Mouse (Mus musculus): ENCODE results near the gene Ppp6r2. TPM values are rescaled to one million over a fixed set of nuclear protein-coding genes. Genes with fewer than 3 reads are reported as not detected.

Ppp6r2 gene
- polyA plus RNA-seq, 1 experiment from 2014 or later = 88.6 TPM

GRCm38 (mm10) chr15:89288227-89288767, 76.9 kb downstream of the Ppp6r2 start:
- ATAC-seq (ENCODE audit: low FRiP score, low TSS enrichment) (no peak), DNase-seq (no peak)
- Histone ChIP-seq H3K4me2 (ENCODE audit: low read length) (no peak overlapping the region), H3K9me3 (ENCODE audit: control insufficient read depth, low read length) (no peaks in the 10 kb centered on the region), H3K9ac (replicated peaks; ENCODE audit: low read length) (no peak overlapping the region), H3K36me3 (ENCODE audit: control insufficient read depth, insufficient read depth, low read length) (peaks cover 95% of the 10 kb centered on the region), H3K4me1 (ENCODE audit: control insufficient read depth, insufficient read depth, low read length) (no peaks in the 10 kb centered on the region), H3K27me3 (ENCODE audit: control insufficient read depth, insufficient read depth, low read length) (no peaks in the 10 kb centered on the region), H3K27ac (replicated peaks; ENCODE audit: low read depth, low read length) (no peak overlapping the region), H3K4me3 (replicated peaks; ENCODE audit: low read depth, low read length) (no peak overlapping the region)
- WGBS = 93% methylated on average over 23 of the region's 23 CpGs

GRCm38 (mm10) chr15:89289455-89289854, 78.1 kb downstream of the Ppp6r2 start:
- Histone ChIP-seq H3K4me3 (replicated peaks; ENCODE audit: low read depth, low read length) (no peak overlapping the region), H3K27me3 (ENCODE audit: control insufficient read depth, insufficient read depth, low read length) (no peaks in the 10 kb centered on the region), H3K4me1 (ENCODE audit: control insufficient read depth, insufficient read depth, low read length) (no peaks in the 10 kb centered on the region), H3K36me3 (ENCODE audit: control insufficient read depth, insufficient read depth, low read length) (peaks cover 95% of the 10 kb centered on the region), H3K4me2 (ENCODE audit: low read length) (no peak overlapping the region), H3K9ac (replicated peaks; ENCODE audit: low read length) (no peak overlapping the region), H3K9me3 (ENCODE audit: control insufficient read depth, low read length) (no peaks in the 10 kb centered on the region), H3K27ac (replicated peaks; ENCODE audit: low read depth, low read length) (no peak overlapping the region)
- 94% methylated on average over 11 of the region's 11 CpGs for WGBS
- no peak for DNase-seq
- ATAC-seq (ENCODE audit: low FRiP score, low TSS enrichment) = no peak

DNA sequence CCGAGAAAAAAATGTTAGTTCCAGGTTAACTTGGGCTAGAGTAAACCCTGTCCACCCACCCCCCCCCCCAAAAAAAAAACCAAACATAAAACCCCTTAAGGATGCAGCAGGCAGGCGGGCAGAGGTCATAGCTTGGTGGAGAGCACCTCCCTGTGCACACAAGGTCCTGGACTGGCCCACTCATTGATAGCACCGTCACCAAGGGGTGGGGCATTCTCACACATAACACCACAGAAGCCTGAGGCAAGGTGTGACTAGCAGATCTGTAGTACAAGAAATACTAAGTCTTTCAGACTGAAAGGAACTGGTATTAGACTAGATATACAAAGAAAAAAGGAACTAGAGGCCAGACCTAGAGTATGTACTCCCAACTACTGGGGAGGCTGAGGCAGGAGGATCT, 80.2 kb downstream of the Ppp6r2 start:
- Histone ChIP-seq H3K27ac (replicated peaks; ENCODE audit: low read depth, low read length) (no peak overlapping the region), H3K27me3 (ENCODE audit: control insufficient read depth, insufficient read depth, low read length) (no peaks in the 10 kb centered on the region), H3K9ac (replicated peaks; ENCODE audit: low read length) (no peak overlapping the region), H3K4me2 (ENCODE audit: low read length) (no peak overlapping the region), H3K9me3 (ENCODE audit: control insufficient read depth, low read length) (no peaks in the 10 kb centered on the region), H3K4me3 (replicated peaks; ENCODE audit: low read depth, low read length) (no peak overlapping the region), H3K4me1 (ENCODE audit: control insufficient read depth, insufficient read depth, low read length) (no peaks in the 10 kb centered on the region), H3K36me3 (ENCODE audit: control insufficient read depth, insufficient read depth, low read length) (peaks cover 98% of the 10 kb centered on the region)
- ATAC-seq (ENCODE audit: low FRiP score, low TSS enrichment) = no peak
- WGBS = 92% methylated on average over 3 of the region's 3 CpGs
- DNase-seq = no peak

- no peak overlapping the region for H3K27ac ChIP-seq (replicated peaks; ENCODE audit: low read depth, low read length)
- no peaks in the 10 kb centered on the region for H3K27me3 ChIP-seq (ENCODE audit: control insufficient read depth, insufficient read depth, low read length)
- DNase-seq = no peak
- H3K4me2 ChIP-seq (ENCODE audit: low read length) = no peak overlapping the region
- no peak overlapping the region for H3K4me3 ChIP-seq (replicated peaks; ENCODE audit: low read depth, low read length)
- H3K9me3 ChIP-seq (ENCODE audit: control insufficient read depth, low read length) = no peaks in the 10 kb centered on the region
- H3K36me3 ChIP-seq (ENCODE audit: control insufficient read depth, insufficient read depth, low read length) = peaks cover 95% of the 10 kb centered on the region
- H3K9ac ChIP-seq (replicated peaks; ENCODE audit: low read length) = no peak overlapping the region
- no peaks in the 10 kb centered on the region for H3K4me1 ChIP-seq (ENCODE audit: control insufficient read depth, insufficient read depth, low read length)
- no peak for ATAC-seq (ENCODE audit: low FRiP score, low TSS enrichment)
- 91% methylated on average over 2 of the region's 2 CpGs for WGBS
Measured at GRCm38 (mm10) chr15:89292795-89293194, 81.4 kb downstream of the Ppp6r2 start.

DNA sequence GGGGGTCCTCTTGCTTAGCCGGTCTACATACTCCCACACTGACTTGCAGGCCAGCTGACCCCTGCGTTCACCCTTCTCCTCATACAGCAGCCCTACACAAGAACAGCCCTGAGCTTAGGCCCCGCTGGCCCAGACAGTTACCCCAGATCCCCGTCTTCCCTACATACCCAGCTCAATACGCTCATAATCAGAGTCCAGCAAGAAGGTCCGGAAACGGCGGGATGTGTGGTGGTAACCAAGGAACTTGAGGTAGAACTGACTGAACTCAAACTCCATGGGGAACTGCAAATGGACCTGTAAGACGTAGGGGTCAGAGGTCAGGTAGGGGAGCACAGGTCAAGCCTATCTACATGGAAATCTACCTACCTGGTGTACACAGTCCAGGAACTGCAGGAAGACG, 82.4 kb downstream of the Ppp6r2 start:
- no peaks in the 10 kb centered on the region for H3K27me3 ChIP-seq (ENCODE audit: control insufficient read depth, insufficient read depth, low read length)
- no peak overlapping the region for H3K4me3 ChIP-seq (replicated peaks; ENCODE audit: low read depth, low read length)
- DNase-seq (no peak), ATAC-seq (ENCODE audit: low FRiP score, low TSS enrichment) (no peak)
- no peak overlapping the region for H3K4me2 ChIP-seq (ENCODE audit: low read length)
- H3K4me1 ChIP-seq (ENCODE audit: control insufficient read depth, insufficient read depth, low read length) = no peaks in the 10 kb centered on the region
- no peak overlapping the region for H3K9ac ChIP-seq (replicated peaks; ENCODE audit: low read length)
- peaks cover 91% of the 10 kb centered on the region for H3K36me3 ChIP-seq (ENCODE audit: control insufficient read depth, insufficient read depth, low read length)
- 95% methylated on average over 10 of the region's 10 CpGs for WGBS
- no peaks in the 10 kb centered on the region for H3K9me3 ChIP-seq (ENCODE audit: control insufficient read depth, low read length)
- H3K27ac ChIP-seq (replicated peaks; ENCODE audit: low read depth, low read length) = no peak overlapping the region

GRCm38 (mm10) chr15:89295580-89296165, 84.3 kb downstream of the Ppp6r2 start:
- H3K4me2 ChIP-seq (ENCODE audit: low read length) = no peak overlapping the region
- H3K9ac ChIP-seq (replicated peaks; ENCODE audit: low read length) = no peak overlapping the region
- ATAC-seq (ENCODE audit: low FRiP score, low TSS enrichment) (no peak), DNase-seq (no peak)
- H3K27ac ChIP-seq (replicated peaks; ENCODE audit: low read depth, low read length) = no peak overlapping the region
- no peaks in the 10 kb centered on the region for H3K27me3 ChIP-seq (ENCODE audit: control insufficient read depth, insufficient read depth, low read length)
- no peaks in the 10 kb centered on the region for H3K9me3 ChIP-seq (ENCODE audit: control insufficient read depth, low read length)
- no peak overlapping the region for H3K4me3 ChIP-seq (replicated peaks; ENCODE audit: low read depth, low read length)
- H3K36me3 ChIP-seq (ENCODE audit: control insufficient read depth, insufficient read depth, low read length) = peaks cover 90% of the 10 kb centered on the region
- no peaks in the 10 kb centered on the region for H3K4me1 ChIP-seq (ENCODE audit: control insufficient read depth, insufficient read depth, low read length)
- 98% methylated on average over 8 of the region's 8 CpGs for WGBS

- Histone ChIP-seq H3K27ac (replicated peaks; ENCODE audit: low read depth, low read length) (no peak overlapping the region), H3K4me1 (ENCODE audit: control insufficient read depth, insufficient read depth, low read length) (no peaks in the 10 kb centered on the region), H3K9me3 (ENCODE audit: control insufficient read depth, low read length) (no peaks in the 10 kb centered on the region), H3K4me3 (replicated peaks; ENCODE audit: low read depth, low read length) (no peak overlapping the region), H3K27me3 (ENCODE audit: control insufficient read depth, insufficient read depth, low read length) (no peaks in the 10 kb centered on the region), H3K36me3 (ENCODE audit: control insufficient read depth, insufficient read depth, low read length) (peaks cover 92% of the 10 kb centered on the region), H3K4me2 (ENCODE audit: low read length) (no peak overlapping the region), H3K9ac (replicated peaks; ENCODE audit: low read length) (no peak overlapping the region)
- WGBS = 91% methylated on average over 1 of the region's 1 CpGs
- ATAC-seq (ENCODE audit: low FRiP score, low TSS enrichment) = no peak
- no peak for DNase-seq
Measured at GRCm38 (mm10) chr15:89296465-89296864, 85.1 kb downstream of the Ppp6r2 start.

- H3K9me3 ChIP-seq (ENCODE audit: control insufficient read depth, low read length) = no peaks in the 10 kb centered on the region
- DNase-seq (no peak), ATAC-seq (ENCODE audit: low FRiP score, low TSS enrichment) (no peak)
- no peak overlapping the region for H3K4me2 ChIP-seq (ENCODE audit: low read length)
- no peak overlapping the region for H3K9ac ChIP-seq (replicated peaks; ENCODE audit: low read length)
- WGBS = 92% methylated on average over 2 of the region's 2 CpGs
- H3K36me3 ChIP-seq (ENCODE audit: control insufficient read depth, insufficient read depth, low read length) = peaks cover 92% of the 10 kb centered on the region
- H3K27ac ChIP-seq (replicated peaks; ENCODE audit: low read depth, low read length) = no peak overlapping the region
- H3K27me3 ChIP-seq (ENCODE audit: control insufficient read depth, insufficient read depth, low read length) = no peaks in the 10 kb centered on the region
- no peaks in the 10 kb centered on the region for H3K4me1 ChIP-seq (ENCODE audit: control insufficient read depth, insufficient read depth, low read length)
- H3K4me3 ChIP-seq (replicated peaks; ENCODE audit: low read depth, low read length) = no peak overlapping the region
Measured at GRCm38 (mm10) chr15:89297695-89298094, 86.3 kb downstream of the Ppp6r2 start.

DNA sequence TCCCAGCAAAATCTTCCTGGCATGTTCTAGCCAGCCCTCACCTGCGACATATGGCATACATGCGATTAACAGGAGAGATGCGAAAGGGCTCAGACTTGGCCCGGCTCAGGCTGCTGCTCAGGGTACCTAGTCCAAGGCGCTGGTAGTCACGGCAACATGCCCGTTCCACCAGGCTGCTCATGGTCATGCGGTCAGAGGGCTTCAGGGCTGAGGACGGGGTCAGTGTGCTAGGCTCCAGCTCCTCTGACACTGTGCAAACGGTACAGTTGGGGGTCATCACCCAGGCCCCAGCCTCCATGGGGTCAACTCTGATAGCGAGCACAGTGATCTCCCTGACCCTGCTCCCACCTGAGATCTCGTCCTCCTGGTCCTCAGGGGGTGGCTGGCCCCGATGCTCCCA, 88.8 kb downstream of the Ppp6r2 start:
- H3K36me3 ChIP-seq (ENCODE audit: control insufficient read depth, insufficient read depth, low read length) = peaks cover 92% of the 10 kb centered on the region
- H3K27me3 ChIP-seq (ENCODE audit: control insufficient read depth, insufficient read depth, low read length) = no peaks in the 10 kb centered on the region
- no peak for DNase-seq
- H3K4me2 ChIP-seq (ENCODE audit: low read length) = no peak overlapping the region
- H3K9me3 ChIP-seq (ENCODE audit: control insufficient read depth, low read length) = no peaks in the 10 kb centered on the region
- WGBS = 90% methylated on average over 13 of the region's 13 CpGs
- H3K27ac ChIP-seq (replicated peaks; ENCODE audit: low read depth, low read length) = no peak overlapping the region
- no peaks in the 10 kb centered on the region for H3K4me1 ChIP-seq (ENCODE audit: control insufficient read depth, insufficient read depth, low read length)
- no peak for ATAC-seq (ENCODE audit: low FRiP score, low TSS enrichment)
- no peak overlapping the region for H3K4me3 ChIP-seq (replicated peaks; ENCODE audit: low read depth, low read length)
- H3K9ac ChIP-seq (replicated peaks; ENCODE audit: low read length) = no peak overlapping the region
